Mouse (Mus musculus): ENCODE data around the gene Ctnnb1.

The Ctnnb1 gene

DNA sequence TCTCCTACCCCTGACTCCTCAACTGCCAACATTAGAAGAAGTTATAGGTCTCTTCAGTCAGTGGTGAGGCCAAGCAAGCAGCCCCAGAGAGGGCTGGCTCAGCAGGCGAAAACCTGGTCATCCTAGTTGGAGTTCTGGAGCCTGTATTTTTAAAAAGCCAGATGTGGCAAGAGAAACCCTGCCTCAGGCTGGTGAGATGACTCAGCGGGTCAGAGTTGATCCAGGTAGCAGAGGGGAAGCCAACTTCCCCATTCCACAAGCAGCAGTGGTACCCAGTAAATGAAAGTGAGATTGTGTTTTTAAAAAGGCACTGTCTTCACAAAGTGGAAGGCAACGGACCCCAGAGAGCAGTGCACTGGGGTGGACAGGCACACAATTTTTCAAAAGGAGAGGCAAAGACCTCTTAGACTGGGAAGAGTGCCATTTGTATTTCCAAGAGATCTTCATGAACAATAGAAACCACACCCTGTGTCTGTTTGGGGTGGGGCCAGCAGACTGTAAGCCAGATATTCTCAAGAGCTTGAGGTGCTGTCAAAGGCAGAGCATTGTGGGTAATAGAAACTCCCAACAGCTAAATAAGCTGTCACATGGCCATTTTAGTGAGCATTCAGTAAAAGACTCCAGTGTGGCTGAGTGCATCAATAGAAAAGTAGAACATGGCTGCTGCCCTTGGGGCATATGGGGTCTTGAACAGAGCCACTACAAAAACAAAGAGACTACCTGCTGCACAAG, 33.1 kb downstream of the Ctnnb1 start:
- no peak for DNase-seq (ENCODE audit: low spot score)

DNA sequence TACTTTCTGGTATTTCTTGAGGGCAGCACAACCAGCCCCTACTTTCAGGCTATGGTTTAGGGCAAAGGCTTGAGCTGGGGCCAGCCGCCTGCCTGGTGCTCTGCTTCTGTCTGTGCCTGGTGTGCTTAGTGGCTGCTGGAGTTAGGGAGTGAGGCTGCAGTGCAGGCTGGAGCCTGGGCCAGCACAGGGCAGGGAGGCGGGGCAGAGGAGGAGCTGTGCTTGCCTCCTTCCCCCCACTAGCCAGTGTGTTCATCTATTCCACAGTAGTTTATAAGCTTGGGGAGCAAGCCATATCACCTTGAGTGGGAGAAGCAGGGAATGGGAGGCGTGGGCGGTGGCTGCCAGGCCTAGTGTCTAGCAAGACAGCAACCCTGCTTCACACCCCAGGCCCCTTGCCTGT, 34.1 kb downstream of the Ctnnb1 start:
- no peak for DNase-seq (ENCODE audit: low spot score)

DNA sequence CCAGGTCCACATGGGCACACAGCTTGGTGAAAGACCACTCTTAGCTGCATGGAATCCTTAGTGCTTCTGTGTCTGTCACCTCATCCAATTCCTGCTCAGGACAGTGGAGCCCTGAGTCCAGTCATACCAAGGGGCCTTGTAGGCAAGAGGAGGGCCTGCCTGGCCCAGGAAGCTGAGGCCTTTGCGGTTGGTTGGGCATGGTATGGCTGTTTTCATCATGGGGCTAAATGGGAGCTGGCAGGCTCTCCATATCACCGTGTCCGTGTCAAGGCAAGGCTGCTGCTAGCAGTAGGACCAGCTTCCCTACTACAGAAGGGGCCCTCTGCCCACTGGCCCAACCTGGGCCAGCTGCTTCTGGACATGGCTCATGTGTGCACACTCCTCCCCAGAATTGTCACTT, 34.7 kb downstream of the Ctnnb1 start:
- DNase-seq (ENCODE audit: low spot score): no peak

DNA sequence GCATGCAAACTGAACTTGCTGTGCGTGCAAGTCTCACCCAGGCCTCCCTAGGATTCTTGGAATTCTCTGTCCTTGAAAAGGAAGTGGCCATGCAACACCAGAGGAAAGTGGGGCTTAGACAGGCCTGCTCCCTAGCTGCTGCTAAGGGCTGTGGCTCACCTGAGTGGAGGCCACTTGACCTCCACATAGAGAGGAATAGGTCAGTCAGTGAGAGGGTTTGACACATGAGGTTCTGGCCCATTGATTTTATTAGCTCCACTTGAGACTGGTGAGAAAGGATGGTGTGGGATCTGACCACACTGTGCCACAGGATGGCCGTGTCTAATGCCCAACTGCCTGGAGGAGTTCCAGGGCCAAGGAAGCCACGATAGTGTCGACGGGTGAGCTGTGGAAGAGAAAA, 35.2 kb downstream of the Ctnnb1 start:
- no peak for DNase-seq (ENCODE audit: low spot score)

DNA sequence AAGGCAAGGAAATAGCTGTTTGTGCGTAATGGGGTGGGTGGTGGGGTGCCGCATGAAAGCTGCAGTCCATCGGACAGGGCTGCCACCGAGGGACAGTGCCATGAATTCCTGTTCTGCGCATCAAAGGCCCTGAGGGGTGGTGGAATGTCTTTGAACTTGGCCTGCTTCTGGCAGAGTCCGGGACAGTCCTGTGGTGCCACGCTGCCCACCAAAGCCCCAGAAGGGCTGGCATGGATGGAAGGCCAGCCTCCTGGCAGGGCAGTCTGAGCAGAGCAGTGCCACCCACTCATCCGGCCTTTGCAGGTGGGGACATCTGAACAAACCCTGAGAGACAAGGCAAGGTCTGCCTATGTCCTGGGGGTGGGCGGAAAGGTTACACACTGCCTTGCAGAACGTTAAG, 36.0 kb downstream of the Ctnnb1 start:
- DNase-seq (ENCODE audit: low spot score): no peak

DNA sequence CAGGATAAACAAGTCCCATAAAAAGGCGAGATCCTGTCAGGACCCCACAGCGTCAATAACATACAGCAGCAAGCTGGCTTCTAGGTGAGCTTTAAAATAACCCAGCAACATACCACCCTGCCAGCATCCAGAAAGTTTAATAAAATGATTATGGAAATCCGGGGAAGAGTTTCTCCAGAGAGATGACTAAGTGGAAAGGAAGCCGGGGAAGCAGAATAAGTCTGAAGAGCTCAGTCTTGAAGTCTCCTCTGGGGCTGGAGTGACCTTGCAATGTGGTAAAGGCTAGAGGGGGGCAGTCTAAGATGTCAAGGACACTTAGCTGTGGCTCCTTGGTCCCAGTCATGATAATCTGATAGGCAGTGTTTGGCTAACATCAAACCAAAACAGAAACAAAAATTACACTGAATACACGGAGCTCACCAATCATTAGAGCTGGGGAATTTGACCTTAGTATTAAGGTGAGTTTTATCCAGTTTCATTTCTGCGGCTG, 44.1 kb downstream of the Ctnnb1 start:
- no peak for DNase-seq (ENCODE audit: low spot score)

DNA sequence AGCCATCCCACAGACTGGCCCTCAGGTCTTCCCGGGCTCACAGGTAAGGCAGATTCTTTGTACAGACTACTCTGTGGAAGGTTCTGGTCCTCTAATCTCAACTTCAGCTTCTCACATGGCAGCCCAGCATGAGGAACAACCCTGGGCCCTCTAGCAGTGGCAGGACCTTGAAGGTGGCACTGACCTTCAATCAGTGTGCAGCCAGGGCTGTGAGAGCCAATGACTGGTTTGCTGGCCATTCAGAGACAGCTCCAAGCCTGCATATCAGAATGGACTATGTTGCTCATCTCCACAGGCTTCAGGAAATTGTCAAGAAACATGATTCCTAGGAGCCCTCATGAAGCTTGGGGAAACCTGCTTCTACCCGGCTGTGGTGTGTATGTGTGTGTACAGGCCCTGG, 45.2 kb downstream of the Ctnnb1 start:
- DNase-seq (ENCODE audit: low spot score): no peak

DNA sequence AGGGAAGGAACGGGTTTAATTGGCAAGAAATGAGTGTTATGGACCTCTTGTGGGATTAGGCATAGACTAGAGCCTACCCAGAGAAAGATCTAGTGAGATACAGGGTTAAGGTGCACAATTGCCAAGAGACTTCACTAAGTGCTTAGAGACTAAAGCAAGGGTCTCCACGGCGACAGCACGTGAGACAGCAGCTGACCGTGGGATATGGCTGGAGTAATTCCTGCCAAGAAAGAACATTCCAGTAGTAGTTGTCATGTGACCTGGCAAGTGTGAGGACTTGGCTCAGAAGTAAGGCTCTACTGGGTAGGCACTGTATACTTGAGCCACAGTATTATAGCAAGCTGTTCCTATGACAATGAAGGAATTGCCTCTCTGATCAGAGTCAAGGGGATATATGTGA, 47.1 kb downstream of the Ctnnb1 start:
- no peak for DNase-seq (ENCODE audit: low spot score)

DNA sequence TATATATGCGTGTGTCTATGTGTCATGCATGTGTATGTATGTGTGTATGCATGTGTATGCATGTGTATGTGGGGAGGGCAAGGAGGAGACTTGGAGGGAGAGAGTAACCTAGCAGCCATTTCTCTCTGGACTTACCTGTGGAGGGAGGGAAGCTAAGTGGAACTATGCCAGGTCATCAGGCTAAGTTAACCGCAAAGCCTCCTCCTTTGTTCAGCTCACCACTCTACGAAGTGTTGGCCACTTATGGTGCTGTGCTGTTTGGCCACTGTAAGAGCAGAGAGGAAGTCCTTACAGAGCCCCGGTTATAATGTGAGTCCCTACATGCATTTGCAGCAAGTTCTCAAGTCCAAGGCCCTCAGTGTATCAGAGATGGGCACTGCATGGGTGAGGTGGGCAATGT, 47.8 kb downstream of the Ctnnb1 start:
- no peak for DNase-seq (ENCODE audit: low spot score)

DNA sequence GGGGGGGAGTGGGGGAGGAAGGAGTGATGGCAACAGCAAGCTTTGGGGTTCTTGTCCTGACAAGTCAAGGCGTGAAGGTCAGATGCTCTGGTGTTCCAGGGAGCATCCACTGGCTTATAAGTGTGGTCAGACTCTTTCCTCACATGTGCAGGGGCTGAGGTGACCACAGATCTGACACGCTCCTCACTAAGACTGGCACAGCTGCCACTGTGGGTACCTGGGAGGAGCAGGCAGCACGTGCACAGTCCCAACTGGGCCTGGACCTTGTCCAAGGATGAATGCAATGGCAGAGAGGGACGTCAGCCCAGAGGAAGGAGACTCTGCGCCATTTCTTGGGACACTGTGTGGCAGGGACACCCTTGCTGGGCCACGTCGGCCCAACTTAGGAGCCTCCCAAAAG, 52.8 kb downstream of the Ctnnb1 start:
- no peak for DNase-seq (ENCODE audit: low spot score)

DNA sequence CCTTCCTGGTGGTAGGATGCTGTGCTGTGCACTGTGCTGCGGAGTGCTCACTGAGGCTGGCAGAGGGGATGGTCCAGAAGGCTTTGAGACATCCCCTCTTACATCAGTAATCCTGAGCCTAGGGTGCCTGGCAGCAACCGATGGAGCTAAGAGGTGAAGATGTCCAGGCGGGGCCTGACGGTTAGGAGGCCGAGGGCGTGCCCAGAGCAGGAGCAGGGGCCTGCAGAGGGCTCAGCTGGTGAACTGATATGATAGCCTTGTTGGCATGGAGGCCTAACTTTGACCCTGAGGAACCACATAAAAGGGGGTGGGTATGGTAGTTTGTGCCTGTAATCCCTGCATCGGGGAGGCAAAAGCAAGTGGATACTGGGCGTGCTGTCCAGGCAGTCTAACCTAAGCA, 54.8 kb downstream of the Ctnnb1 start:
- no peak for DNase-seq (ENCODE audit: low spot score)

DNA sequence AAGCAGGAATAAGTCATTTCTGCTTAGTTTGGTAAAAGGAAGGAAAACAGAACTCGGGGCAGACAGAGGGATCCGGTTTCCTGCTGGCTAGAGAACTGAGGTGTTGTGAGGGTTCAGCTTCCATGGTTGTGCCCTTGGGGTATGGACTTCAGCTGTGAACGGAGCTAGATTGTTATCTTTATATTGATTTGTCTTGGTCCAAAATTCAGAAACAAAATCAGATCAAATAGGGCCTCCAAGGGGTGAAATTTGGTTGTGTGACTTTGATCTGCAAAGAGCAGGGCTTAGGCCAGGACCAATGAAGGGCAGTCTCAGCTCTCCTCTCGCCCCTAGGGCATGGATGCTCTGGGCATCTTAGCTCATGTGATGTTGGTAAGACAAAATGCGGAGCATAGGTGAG, 55.5 kb downstream of the Ctnnb1 start:
- no peak for DNase-seq (ENCODE audit: low spot score)

DNA sequence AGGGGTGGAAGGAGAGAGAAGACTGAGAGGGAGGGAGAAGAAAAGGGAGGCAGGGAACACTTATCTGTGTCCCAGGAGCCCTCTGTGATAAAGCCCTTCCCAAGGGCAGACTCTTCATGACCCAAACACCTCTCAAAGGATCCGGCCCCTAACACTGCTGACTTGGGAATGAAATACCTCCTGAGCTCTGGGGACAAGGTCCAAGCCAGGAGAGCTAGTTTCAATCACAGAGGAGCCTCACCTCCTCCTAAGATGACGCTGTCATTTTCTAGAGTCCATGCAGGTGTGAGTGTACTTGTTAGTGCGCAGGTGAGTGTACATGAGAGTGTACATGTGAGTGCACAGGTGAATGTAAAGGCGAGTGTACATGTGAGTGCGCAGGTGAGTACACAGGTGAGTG, 56.0 kb downstream of the Ctnnb1 start:
- DNase-seq (ENCODE audit: low spot score): no peak

DNA sequence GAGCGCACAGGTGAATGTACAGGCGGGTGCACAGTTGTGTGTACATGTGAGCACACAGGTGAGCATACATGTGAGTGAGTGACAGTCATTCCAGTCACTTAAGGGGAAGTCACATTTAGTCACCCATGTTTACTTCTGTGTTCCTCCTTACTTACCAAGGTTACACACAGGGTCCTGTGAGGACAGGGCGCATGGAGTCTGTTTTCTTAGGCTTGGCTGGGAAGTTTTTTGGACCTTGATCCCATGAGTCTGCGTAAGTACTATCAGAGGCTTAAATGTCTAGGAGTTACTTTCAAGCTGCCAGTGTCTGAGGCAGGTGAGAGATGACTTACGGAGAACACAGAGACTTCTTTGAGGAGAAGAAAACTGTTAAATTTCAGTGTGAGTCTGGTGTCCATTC, 56.5 kb downstream of the Ctnnb1 start:
- DNase-seq (ENCODE audit: low spot score): no peak

DNA sequence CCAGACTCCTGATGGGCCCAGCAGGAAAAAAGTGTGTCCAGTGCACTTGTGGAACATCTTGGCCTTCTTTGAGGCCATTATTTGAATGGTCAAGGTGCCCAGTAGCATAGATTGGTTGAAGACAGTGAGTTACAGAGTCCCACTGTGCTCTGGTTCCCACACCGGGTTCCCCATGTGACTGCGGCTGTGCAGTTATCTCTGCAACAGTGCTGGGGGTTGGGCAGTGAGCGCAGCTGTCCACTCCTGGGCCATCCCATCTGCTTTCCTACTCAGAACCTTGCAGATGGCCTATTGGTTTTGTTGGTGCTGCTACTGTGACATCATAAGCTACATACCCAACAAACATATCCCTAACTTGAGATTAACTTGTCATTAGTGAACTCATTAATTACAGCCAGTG, 57.2 kb downstream of the Ctnnb1 start:
- DNase-seq (ENCODE audit: low spot score): no peak

DNA sequence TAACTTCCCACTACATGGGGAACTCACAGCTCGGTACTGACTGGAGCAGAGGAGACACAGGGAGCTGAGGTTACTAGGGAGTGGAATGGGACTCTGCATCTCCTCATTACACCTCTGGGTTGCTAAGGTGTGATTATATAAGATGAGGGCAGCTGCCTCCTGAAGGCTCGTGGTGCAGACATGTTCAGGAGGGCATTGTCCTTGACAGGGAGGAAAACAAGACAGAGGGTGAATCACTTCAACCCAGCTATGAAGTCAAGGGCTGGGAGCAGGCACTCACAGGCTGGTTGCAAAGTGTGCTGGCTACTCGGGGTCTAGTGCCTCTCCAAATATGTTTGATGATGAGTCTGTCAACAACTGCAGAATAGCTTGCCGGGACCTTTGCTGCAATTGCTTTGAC, 58.0 kb downstream of the Ctnnb1 start:
- no peak for DNase-seq (ENCODE audit: low spot score)

DNA sequence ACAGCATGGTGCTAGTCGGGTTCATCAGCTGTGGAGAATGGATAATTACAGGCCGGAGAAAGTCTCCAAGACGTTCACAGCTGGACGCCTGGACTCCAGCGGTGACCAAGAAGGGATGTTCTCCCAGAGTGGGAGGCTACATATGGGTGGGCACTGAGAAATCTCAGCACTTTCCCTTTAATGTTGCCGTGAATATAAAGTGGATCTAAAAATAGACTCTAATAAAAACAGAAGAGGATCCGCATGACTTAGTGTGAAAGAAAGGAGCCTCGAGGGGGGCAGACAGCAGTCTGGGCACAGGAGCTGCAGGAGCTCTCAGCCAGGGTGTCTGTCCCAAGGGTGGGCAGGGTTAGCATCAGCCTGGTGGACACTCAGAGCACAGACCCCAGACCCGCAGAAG, 59.1 kb downstream of the Ctnnb1 start:
- no peak for DNase-seq (ENCODE audit: low spot score)

DNA sequence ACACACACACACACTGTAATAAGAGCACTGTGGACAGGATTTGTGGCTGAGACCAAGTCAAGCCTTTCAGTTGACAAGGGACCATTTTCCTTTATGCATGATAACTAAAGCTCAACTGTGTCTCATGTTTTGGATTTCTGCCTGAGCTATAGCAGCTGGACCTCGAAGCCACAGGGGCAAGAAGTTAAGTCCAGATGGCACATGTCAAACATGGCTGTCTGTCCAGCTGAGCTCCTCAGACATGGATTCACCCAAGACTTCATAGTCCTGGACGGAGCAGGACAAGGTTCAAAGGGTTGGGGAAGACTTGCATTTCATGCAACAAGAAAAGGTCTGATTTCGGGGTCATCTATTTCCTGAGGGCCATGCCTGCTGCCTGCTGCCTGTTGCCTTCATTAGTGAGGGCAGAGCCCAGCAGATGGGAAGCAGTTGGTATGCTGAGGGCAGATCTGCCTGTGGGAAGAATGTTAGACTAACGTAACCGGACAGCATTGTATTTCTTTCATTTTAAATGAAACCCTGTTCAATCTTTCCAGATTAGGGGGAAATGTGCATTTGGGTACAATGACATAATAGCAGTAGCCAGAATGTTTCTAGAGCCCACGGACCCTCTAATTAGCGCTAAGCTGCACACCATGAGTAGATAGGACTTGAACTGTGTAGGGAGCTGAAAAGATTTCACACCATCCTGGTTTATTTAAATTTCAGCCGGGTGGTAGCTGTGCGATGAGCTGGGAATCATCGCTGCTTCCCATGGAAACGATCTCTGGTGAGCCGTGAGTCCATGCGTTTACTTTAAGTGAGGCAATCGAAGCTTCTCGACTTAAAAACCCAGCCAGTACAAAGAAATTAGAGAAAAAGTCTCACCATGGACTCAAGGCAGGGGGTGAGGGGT, 61.0 kb downstream of the Ctnnb1 start:
- no peak for DNase-seq (ENCODE audit: low spot score)

DNA sequence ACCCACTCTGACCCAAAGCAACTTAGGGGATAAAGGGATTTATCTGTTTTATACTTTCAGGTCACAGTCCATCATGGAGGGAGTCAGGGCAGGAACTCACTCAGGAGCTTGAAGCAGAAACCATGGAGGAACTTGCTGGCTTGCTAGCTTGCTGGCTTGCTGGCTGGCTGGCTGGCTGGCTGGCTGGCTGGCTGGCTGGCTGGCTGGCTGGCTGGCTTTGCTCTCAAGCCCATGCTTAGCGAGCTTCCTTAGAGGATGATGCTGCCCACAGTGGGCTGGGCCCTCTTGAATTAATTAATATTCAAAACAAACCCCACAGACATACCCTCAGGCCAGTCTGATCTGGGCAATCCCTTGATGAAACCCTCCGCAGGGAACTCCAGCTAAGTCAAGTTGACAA, 62.8 kb downstream of the Ctnnb1 start:
- no peak for DNase-seq (ENCODE audit: low spot score)

DNA sequence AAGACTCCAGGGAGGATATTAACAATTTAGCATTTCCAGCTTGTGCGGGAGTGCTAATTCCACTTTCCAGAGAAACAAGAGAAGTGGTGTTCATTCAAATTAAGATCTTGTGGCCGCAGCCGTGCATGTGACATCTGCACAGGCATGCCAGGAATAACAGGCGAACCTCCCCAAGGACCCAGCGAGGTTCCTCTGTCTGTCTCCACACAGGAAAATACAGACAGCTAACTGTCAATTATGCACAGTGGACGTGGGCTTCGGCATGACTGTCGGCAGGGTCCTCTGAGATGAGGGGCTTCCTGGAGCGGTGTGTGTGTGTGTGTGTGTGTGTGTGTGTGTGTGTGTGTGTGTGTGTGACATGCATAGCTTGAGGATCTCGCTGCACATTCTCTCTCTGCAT, 64.0 kb downstream of the Ctnnb1 start:
- DNase-seq (ENCODE audit: low spot score): no peak

DNA sequence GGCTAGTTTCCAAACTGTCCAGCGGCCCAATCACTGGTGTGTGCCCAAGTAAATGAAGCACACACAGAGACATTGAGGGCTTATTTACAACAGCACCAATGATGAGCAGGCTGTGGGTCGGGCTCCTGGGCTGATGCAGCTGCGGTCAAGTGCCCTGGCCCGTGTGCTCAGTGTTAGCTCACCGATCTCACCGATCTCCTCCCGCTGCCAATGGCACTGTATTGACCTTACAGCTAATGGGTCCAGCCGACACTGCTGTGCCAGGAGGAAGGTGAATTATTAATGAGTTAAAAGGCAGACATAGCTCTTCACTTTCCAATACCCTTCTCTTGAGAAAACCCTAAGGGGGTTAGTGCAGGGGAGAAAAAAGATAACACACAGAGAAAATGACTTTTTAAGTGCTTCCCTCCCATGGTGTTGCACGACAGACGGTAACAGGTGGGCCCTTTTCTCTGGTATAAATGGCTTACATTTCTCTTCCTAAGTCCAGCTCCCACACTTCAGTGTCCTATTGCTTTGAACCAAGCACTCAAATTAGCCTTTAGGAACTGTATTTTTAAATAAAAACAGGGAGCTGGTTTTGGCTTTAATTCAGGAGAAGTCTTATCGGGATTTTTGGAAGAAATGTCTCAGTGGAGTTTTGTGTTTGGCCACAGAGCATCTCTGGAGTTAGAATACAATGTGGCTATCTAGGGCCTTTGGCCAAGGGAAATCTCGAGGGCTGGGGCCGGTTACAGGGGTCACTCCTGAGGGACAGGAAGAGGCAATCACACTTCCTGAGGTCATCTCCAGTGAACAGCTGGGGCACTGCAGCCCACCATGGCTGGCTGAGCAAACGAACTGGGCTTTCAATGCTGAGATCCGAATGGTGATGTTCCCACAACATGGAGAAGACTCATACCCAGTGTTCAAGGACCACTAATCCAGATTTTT, 65.5 kb downstream of the Ctnnb1 start:
- no peak for DNase-seq (ENCODE audit: low spot score)

DNA sequence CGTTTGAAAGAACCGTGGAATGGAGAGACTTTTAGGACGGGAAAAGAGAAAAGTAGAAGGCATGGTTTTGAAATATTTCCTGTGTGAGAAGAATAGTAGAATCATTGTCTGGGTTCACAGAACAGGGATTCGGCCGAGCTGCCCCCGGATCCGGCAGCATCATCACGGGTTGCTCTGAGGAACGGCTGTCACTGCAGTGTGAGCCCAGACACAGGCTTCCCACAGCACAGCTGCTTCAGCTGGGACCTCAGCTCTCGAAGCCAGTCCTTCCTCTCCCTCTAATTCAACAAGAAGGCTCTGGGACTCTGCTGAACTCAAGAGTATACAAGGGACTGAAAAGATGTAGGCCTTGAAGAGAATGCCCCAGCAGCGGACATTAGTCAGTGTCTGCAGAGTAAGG, 69.7 kb downstream of the Ctnnb1 start:
- DNase-seq (ENCODE audit: low spot score): no peak
